Mouse (Mus musculus) heart, embryonic 16.5 days (tissue): ENCODE results near the gene Aox1. TPM values are rescaled to one million over a fixed set of nuclear protein-coding genes. Genes with fewer than 3 reads are reported as not detected.

Experiments used
- ATAC-seq: fragments of 200-750 bp; cut with Nextera tagmentation; replicated peaks from 2 replicates; pipeline ENCODE4 v1.8.0; 2017; ENCODE audit warnings: moderate number of reproducible peaks; ENCODE audit not compliant: insufficient read depth, low FRiP score; ENCODE audit errors: extremely low read depth
- H3K27ac ChIP-seq: fragments of 300-500 bp; sonication (generic); 2 replicates; pipeline ENCODE4 v1.5.1; 2014; ENCODE audit warnings: mild to moderate bottlenecking, low read length, control low read depth, moderate library complexity
- H3K27me3 ChIP-seq: fragments of 300-500 bp; sonication (generic); 2 replicates; pipeline ENCODE4 v1.6.1; 2014; ENCODE audit warnings: low read length, mixed read lengths; ENCODE audit not compliant: control insufficient read depth, insufficient read depth
- H3K36me3 ChIP-seq: fragments of 300-500 bp; sonication (generic); 2 replicates; pipeline ENCODE4 v1.6.1; 2014; ENCODE audit not compliant: control insufficient read depth, insufficient read depth
- H3K4me1 ChIP-seq: fragments of 300-500 bp; sonication (generic); 2 replicates; pipeline ENCODE4 v1.6.1; 2014; ENCODE audit warnings: low read length, mixed read lengths; ENCODE audit not compliant: control insufficient read depth, insufficient read depth
- H3K4me2 ChIP-seq: fragments of 300-500 bp; sonication (generic); 2 replicates; pipeline ENCODE4 v1.6.1; 2014; ENCODE audit warnings: low read depth, mild to moderate bottlenecking, control low read depth, low read length
- H3K4me3 ChIP-seq: fragments of 300-500 bp; sonication (generic); 2 replicates; pipeline ENCODE4 v1.5.1; 2014; ENCODE audit warnings: mild to moderate bottlenecking, control low read depth, low read length
- H3K9ac ChIP-seq: fragments of 300-500 bp; sonication (generic); 2 replicates; pipeline ENCODE4 v1.6.1; 2014; ENCODE audit warnings: low read length, control low read depth
- H3K9me3 ChIP-seq: fragments of 300-500 bp; sonication (generic); replicated peaks from 2 replicates; pipeline ENCODE4 v1.6.1; 2016; ENCODE audit warnings: low read length; ENCODE audit not compliant: control insufficient read depth
- WGBS: fragments of 180-500 bp; shearing (Covaris S2); extraction: QIAGEN DNeasy Blood & Tissue Kit; methylation state at CpG from one replicate; pipeline ENCODE4 v1.1.7; 2014; 5-methylcytosine and 5-hydroxymethylcytosine counted together
- polyA plus RNA-seq: library from polyadenylated mRNA; unstranded; fragments of >200 nt; fragmentation: Nextera tagmentation; extraction: Ambion mirVana; gene quantifications from 2 replicates; pipeline ENCODE4 v1.2.1, GENCODE M21; 2015

Gene Aox1
- polyA plus RNA-seq, 1 experiment from 2014 or later: 0.85 TPM

DNA sequence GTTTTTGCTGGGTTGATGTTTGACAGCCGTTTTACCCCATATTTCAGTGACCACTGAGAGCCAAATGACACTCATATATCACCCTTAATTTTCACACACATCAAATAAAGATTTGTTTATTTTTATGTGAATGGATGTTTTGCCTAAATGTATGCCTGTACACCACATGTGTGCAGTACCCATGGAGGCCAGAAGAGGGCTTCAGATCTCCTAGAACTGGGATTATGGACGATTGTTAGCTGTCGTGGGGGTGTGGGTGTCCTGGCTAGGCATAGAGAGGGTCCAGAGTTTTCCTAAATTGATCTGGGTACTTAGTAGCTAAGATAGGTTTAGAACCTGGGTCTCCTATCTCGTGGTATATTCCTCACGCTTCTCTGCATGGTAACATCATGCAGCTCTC, 110.9 kb downstream of the Aox1 start:
- WGBS: 80% methylated on average over 5 of the region's 5 CpGs

DNA sequence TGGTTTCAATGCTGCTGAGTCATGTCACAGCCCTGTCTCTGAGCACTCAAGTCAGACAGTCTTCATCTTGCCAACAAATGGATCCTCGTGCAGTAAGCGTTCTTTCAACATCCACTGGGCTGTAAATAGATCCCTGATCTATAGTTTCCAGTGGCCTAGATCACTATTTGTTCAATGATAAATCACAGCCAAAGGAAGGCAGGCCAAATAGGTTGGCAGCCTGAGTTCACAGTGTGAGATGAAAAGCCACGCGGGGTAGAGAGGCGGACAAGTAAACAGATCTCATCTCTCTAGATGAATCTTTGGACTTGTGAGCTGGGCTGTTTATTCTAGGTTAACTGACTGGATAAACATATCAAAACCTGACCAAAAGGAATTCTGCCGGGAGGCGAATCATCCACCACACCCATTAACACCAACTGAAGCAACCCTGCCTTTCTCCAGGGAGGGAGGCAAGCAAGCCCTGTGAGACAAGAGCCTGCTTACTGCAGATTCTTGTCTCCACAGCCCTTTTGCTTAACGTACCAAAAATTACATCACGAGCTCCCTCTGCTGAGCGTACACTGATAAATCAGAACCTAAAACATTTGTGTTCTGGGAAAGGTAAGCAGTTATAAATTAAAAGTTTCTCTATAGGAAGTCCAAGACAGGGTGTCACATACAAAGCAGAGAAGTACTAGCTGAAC, 114.8 kb downstream of the Aox1 start:
- Histone ChIP-seq H3K4me1 (no peaks in the 10 kb centered on the region), H3K27ac (no peak overlapping the region), H3K27me3 (no peaks in the 10 kb centered on the region), H3K4me3 (no peak overlapping the region), H3K36me3 (no peaks in the 10 kb centered on the region), H3K9ac (no peak overlapping the region), H3K9me3 (no peaks in the 10 kb centered on the region; the same call in 1 of the 2 replicates), H3K4me2 (no peak overlapping the region)
- ATAC-seq: no peak
- WGBS: 54% methylated on average over 10 of the region's 10 CpGs

More for the DNA sequence above, 110.9 kb downstream of the Aox1 start:
- Histone ChIP-seq H3K9ac (no peak overlapping the region), H3K27me3 (no peaks in the 10 kb centered on the region), H3K4me1 (no peaks in the 10 kb centered on the region), H3K27ac (no peak overlapping the region), H3K36me3 (no peaks in the 10 kb centered on the region), H3K9me3 (peaks cover 3% of the 10 kb centered on the region), H3K4me3 (no peak overlapping the region), H3K4me2 (no peak overlapping the region)
- ATAC-seq: no peak

DNA sequence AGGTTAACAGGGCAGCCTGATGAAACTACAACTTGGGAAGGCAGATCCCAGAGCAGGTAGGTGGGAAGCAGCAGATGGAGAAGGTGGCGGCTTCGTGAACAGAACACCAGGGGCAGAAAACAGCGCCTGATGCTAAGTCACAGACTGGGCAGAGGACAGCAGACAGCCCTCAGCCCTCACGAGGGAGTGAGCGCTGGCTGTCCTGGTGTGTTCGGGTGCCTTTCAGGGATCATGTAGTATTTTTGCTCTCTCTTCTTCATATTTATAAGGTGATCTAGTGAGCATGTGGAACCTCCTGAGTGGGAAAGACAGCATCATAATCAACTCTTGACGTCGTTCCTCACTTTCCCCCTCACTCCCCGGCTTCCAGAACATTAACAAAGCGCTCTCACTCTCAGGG, 116.3 kb downstream of the Aox1 start:
- Histone ChIP-seq H3K36me3 (no peaks in the 10 kb centered on the region), H3K9ac (no peak overlapping the region), H3K27ac (no peak overlapping the region), H3K4me2 (no peak overlapping the region), H3K4me3 (no peak overlapping the region), H3K9me3 (no peaks in the 10 kb centered on the region), H3K4me1 (no peaks in the 10 kb centered on the region), H3K27me3 (no peaks in the 10 kb centered on the region)
- 77% methylated on average over 10 of the region's 10 CpGs for WGBS
- ATAC-seq: no peak

DNA sequence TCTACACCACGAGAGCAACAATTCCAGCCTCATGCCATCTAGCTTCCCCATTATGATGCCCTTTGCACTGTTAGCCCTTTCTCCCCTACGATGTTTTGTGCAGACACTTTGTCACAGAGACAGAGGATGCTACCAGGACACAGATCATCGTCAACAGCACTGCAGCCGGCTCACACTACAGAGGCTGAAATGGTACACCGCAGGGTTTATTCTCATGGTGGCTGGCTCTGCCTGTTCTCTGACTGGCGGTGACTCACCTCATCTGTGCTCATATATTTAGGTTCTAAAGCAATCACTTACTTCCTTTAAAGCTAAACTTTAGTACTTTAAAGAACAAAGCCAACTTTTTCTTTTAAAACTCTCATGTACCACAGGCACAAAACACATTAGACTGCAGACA, 118.0 kb downstream of the Aox1 start:
- Histone ChIP-seq H3K27me3 (no peaks in the 10 kb centered on the region), H3K27ac (no peak overlapping the region), H3K4me2 (no peak overlapping the region), H3K4me3 (no peak overlapping the region), H3K36me3 (no peaks in the 10 kb centered on the region), H3K4me1 (no peaks in the 10 kb centered on the region), H3K9ac (no peak overlapping the region), H3K9me3 (no peaks in the 10 kb centered on the region)
- WGBS: 75% methylated on average over 6 of the region's 6 CpGs
- no peak for ATAC-seq

DNA sequence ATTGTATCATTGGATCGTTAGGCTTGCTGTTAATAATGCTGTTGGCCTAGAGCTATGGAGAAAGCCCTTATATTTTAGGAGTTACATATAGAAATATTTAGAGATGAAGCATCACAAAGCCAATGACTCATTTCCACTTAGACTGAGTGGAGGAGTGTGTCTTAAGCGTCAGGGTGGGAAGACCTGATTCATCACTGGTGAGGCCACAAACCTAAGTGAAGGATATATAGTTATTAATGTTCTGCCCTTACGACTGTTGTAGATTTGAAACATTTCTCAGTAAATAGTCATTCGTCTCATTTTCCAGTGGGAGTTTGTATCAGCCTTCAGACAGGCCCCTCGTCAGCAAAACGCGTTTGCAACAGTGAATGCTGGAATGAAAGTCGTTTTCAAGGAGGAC, 122.5 kb downstream of the Aox1 start:
- no peaks in the 10 kb centered on the region for H3K9me3 ChIP-seq
- H3K36me3 ChIP-seq: no peaks in the 10 kb centered on the region
- 51% methylated on average over 8 of the region's 8 CpGs for WGBS
- no peak overlapping the region for H3K9ac ChIP-seq
- no peak overlapping the region for H3K4me2 ChIP-seq
- no peaks in the 10 kb centered on the region for H3K27me3 ChIP-seq
- H3K27ac ChIP-seq: no peak overlapping the region
- no peaks in the 10 kb centered on the region for H3K4me1 ChIP-seq
- ATAC-seq: no peak
- H3K4me3 ChIP-seq: no peak overlapping the region

Other genes with a start within 250 kb of the Aox1 start
- gene Sgo2a, start 34.0 kb upstream of the Aox1 start, polyA plus RNA-seq: 15.3 and 17.1 TPM in 2 replicates
- gene Kctd18, start 11.0 kb upstream of the Aox1 start, polyA plus RNA-seq: 9.8 and 14.0 TPM in 2 replicates
- 0.55 and 0.64 TPM in 2 replicates for gene Aox3, start 83.2 kb downstream of the Aox1 start, polyA plus RNA-seq
- 0.22 and 0.30 TPM in 2 replicates for gene Aox4, start 180.5 kb downstream of the Aox1 start, polyA plus RNA-seq
- gene Aox2, start 248.4 kb downstream of the Aox1 start, polyA plus RNA-seq: 0.05 TPM in 1 of 2 replicates, not detected in the other